Mouse (Mus musculus): ENCODE data around the gene Krt31. TPM values are rescaled to one million over a fixed set of nuclear protein-coding genes. Genes with fewer than 3 reads are reported as not detected.
A peak's percentile ranks its signal among the peaks of the same experiment; 100 is the strongest.

Gene Krt31
- polyA plus RNA-seq, 1 experiment from 2014 or later, result 0.07 TPM

GRCm38 (mm10) chr11:100046303-100046866, 4.0 kb downstream of the Krt31 start:
- ATAC-seq, result no peak
- Histone ChIP-seq H3K36me3 (ENCODE audit: control insufficient read depth, insufficient read depth) (no peaks in the 10 kb centered on the region), H3K4me1 (replicated peaks; ENCODE audit: control insufficient read depth, insufficient read depth, low read length) (peaks cover 5% of the 10 kb centered on the region; the same call in 1 of the 2 replicates), H3K9ac (ENCODE audit: low read depth, low read length) (no peak overlapping the region), H3K4me2 (replicated peaks; ENCODE audit: low read depth) (no peak overlapping the region), H3K27ac (ENCODE audit: low read depth, low read length) (no peak overlapping the region), H3K4me3 (ENCODE audit: low read depth, low read length) (0 out of 2 replicates have a peak overlapping the region, but pooled peaks have one; percentile 5), H3K27me3 (replicated peaks; ENCODE audit: control insufficient read depth, insufficient read depth, low read length) (peaks cover 8% of the 10 kb centered on the region), H3K9me3 (ENCODE audit: control insufficient read depth) (no peaks in the 10 kb centered on the region)
- WGBS, result 41% methylated on average over 6 of the region's 6 CpGs
- TF ChIP-seq CTCF (IDR thresholded peaks at IDR 0.05; ENCODE audit: low read depth), result no peak

GRCm38 (mm10) chr11:100041454-100041853, 8.9 kb downstream of the Krt31 start, which contains the start of gene Krt34:
Gene Krt34 (minus strand): TSS chr11:100041554.
- 90% methylated on average over 6 of the region's 6 CpGs for WGBS
- 0 out of 2 replicates have a peak, but pooled peaks cover under 1% of the 10 kb centered on the region for H3K4me1 ChIP-seq (replicated peaks; ENCODE audit: control insufficient read depth, insufficient read depth, low read length)
- H3K4me2 ChIP-seq (replicated peaks; ENCODE audit: low read depth), result no peak within 1 kb of the TSS
- H3K9ac ChIP-seq (ENCODE audit: low read depth, low read length), result no peak within 1 kb of the TSS
- no peak within 1 kb of the TSS for H3K27ac ChIP-seq (ENCODE audit: low read depth, low read length)
- H3K27me3 ChIP-seq (replicated peaks; ENCODE audit: control insufficient read depth, insufficient read depth, low read length), result no peaks in the 10 kb centered on the region; the same call in 1 of the 2 replicates
- TF ChIP-seq CTCF (IDR thresholded peaks at IDR 0.05; ENCODE audit: low read depth), result no peak
- no peak within 1 kb of the TSS for H3K4me3 ChIP-seq (ENCODE audit: low read depth, low read length)
- ATAC-seq, result no peak
- no peaks in the 10 kb centered on the region for H3K9me3 ChIP-seq (ENCODE audit: control insufficient read depth)
- no peaks in the 10 kb centered on the region for H3K36me3 ChIP-seq (ENCODE audit: control insufficient read depth, insufficient read depth)

- WGBS, result 81% methylated on average over 6 of the region's 6 CpGs
- Histone ChIP-seq H3K27ac (ENCODE audit: low read depth, low read length) (no peak within 1 kb of the TSS), H3K9ac (ENCODE audit: low read depth, low read length) (no peak within 1 kb of the TSS), H3K27me3 (replicated peaks; ENCODE audit: control insufficient read depth, insufficient read depth, low read length) (no peaks in the 10 kb centered on the region), H3K9me3 (ENCODE audit: control insufficient read depth) (no peaks in the 10 kb centered on the region), H3K4me2 (replicated peaks; ENCODE audit: low read depth) (no peak within 1 kb of the TSS), H3K4me1 (replicated peaks; ENCODE audit: control insufficient read depth, insufficient read depth, low read length) (no peaks in the 10 kb centered on the region), H3K36me3 (ENCODE audit: control insufficient read depth, insufficient read depth) (no peaks in the 10 kb centered on the region), H3K4me3 (ENCODE audit: low read depth, low read length) (no peak within 1 kb of the TSS)
- no peak for TF ChIP-seq CTCF (IDR thresholded peaks at IDR 0.05; ENCODE audit: low read depth)
- ATAC-seq, result no peak
These were observed 20.6 kb downstream of the Krt31 start, which contains the start of gene Krt33b for GRCm38 (mm10) chr11:100029768-100030167. Gene Krt33b (minus strand): TSS chr11:100029868.

DNA sequence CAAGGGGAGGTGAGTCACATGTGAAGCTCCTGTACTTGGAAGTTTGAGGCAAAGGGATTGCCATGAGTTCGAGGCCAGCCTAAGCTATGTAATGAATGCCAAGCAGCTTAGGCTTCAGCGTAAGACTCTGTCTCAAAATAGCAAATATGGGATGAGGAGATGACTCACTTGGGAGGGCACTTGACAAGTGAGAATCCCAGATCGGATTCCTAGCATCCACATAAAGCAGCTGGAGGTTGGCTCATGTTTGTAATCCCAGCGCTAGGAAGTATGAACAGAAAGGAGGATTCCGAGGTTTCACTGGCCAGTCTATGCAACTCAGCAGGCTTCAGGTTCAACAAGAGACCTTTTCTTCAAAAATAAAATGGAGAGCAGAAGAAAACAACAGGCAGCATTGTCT, 28.9 kb downstream of the Krt31 start:
- Histone ChIP-seq H3K27ac (ENCODE audit: low read depth, low read length) (no peak overlapping the region), H3K9ac (ENCODE audit: low read depth, low read length) (no peak overlapping the region), H3K4me2 (replicated peaks; ENCODE audit: low read depth) (no peak overlapping the region), H3K4me3 (ENCODE audit: low read depth, low read length) (no peak overlapping the region), H3K27me3 (replicated peaks; ENCODE audit: control insufficient read depth, insufficient read depth, low read length) (no peaks in the 10 kb centered on the region), H3K36me3 (ENCODE audit: control insufficient read depth, insufficient read depth) (no peaks in the 10 kb centered on the region), H3K9me3 (ENCODE audit: control insufficient read depth) (no peaks in the 10 kb centered on the region), H3K4me1 (replicated peaks; ENCODE audit: control insufficient read depth, insufficient read depth, low read length) (no peaks in the 10 kb centered on the region)
- WGBS, result 73% methylated on average over 5 of the region's 5 CpGs
- ATAC-seq, result no peak
- no peak for TF ChIP-seq CTCF (IDR thresholded peaks at IDR 0.05; ENCODE audit: low read depth)

DNA sequence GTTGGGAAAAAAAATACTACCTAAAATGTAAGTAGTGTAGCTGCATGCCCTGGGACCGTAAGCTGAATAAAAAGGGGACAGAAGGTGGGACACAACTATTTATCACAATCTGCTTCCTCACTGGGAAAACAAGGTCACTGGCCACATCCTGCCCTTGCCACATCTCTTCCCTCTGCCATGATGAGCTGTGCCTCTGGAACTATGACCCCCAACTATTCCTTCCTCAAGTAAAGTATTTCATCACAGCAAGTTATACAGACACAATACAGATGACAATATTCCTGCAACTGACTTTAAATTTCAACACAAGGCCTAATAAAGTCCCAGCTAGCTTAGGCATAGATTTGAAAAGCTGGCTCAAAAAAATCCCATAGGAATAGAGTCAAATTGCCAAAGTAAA, 30.9 kb downstream of the Krt31 start:
- ATAC-seq, result no peak
- TF ChIP-seq CTCF (IDR thresholded peaks at IDR 0.05; ENCODE audit: low read depth), result no peak
- Histone ChIP-seq H3K27ac (ENCODE audit: low read depth, low read length) (no peak overlapping the region), H3K4me1 (replicated peaks; ENCODE audit: control insufficient read depth, insufficient read depth, low read length) (no peaks in the 10 kb centered on the region), H3K27me3 (replicated peaks; ENCODE audit: control insufficient read depth, insufficient read depth, low read length) (no peaks in the 10 kb centered on the region), H3K4me3 (ENCODE audit: low read depth, low read length) (no peak overlapping the region), H3K9ac (ENCODE audit: low read depth, low read length) (no peak overlapping the region), H3K9me3 (ENCODE audit: control insufficient read depth) (no peaks in the 10 kb centered on the region), H3K4me2 (replicated peaks; ENCODE audit: low read depth) (no peak overlapping the region), H3K36me3 (ENCODE audit: control insufficient read depth, insufficient read depth) (no peaks in the 10 kb centered on the region)
- 83% methylated on average over 1 of the region's 1 CpGs for WGBS

- no peaks in the 10 kb centered on the region for H3K27me3 ChIP-seq (replicated peaks; ENCODE audit: control insufficient read depth, insufficient read depth, low read length)
- no peak for TF ChIP-seq CTCF (IDR thresholded peaks at IDR 0.05; ENCODE audit: low read depth)
- H3K27ac ChIP-seq (ENCODE audit: low read depth, low read length), result no peak within 1 kb of the TSS
- H3K4me1 ChIP-seq (replicated peaks; ENCODE audit: control insufficient read depth, insufficient read depth, low read length), result no peaks in the 10 kb centered on the region
- ATAC-seq, result no peak
- no peaks in the 10 kb centered on the region for H3K9me3 ChIP-seq (ENCODE audit: control insufficient read depth)
- H3K4me3 ChIP-seq (ENCODE audit: low read depth, low read length), result no peak within 1 kb of the TSS
- WGBS, result 62% methylated on average over 4 of the region's 4 CpGs
- H3K9ac ChIP-seq (ENCODE audit: low read depth, low read length), result no peak within 1 kb of the TSS
- H3K4me2 ChIP-seq (replicated peaks; ENCODE audit: low read depth), result no peak within 1 kb of the TSS
- H3K36me3 ChIP-seq (ENCODE audit: control insufficient read depth, insufficient read depth), result no peaks in the 10 kb centered on the region
These were observed 34.2 kb downstream of the Krt31 start, which contains the start of gene Krt33a for GRCm38 (mm10) chr11:100016112-100016511. Gene Krt33a (minus strand): TSS chr11:100016212.
